Mouse (Mus musculus) adrenal gland, postnatal 10 days (tissue): Measurements from ENCODE around the gene Pitx1. TPM values are rescaled to one million over a fixed set of nuclear protein-coding genes. Genes with fewer than 3 reads are reported as not detected.

Source experiments
- DNase-seq: peaks from one replicate; pipeline ENCODE4 v3.0.0; 2021; ENCODE audit warnings: mixed read lengths
- total RNA-seq, 2 experiments: library from RNA; stranded (reverse); gene quantifications; 2 replicates each; pipeline ENCODE4 v1.2.3; 2021

Gene Pitx1
- total RNA-seq, 2 experiments from 2014 or later = not detected

DNA sequence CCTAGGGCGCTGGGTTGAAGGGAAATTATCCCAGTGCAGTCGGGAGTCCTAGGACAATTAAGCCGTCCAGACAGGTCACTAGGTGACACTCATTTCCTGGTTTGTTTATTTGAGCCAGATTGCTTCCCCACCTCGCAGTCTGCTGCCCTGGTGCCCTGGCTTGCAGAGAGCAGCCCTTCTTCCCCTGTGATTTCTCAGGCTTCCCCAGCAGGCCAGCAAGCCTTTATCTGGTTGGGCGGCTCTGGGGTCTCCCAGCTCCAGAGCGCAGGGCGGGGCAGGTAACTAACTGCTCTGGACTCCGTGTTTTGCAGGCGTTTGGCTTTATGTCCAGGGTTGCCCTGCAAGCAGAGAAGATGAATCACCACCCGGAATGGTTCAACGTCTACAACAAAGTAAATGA, 60.9 kb downstream of the Pitx1 start:
- no peak for DNase-seq

Other genes with a start within 250 kb of the Pitx1 start
- 10 to 100 TPM; 11.7 to 14.9 TPM for gene B4galt7, start 236.3 kb downstream of the Pitx1 start, total RNA-seq
- gene Caml, start 213.2 kb downstream of the Pitx1 start, total RNA-seq = 10 to 100 TPM; 27.4 to 28.4 TPM
- gene Ddx46, start 201.2 kb downstream of the Pitx1 start, total RNA-seq = 10 to 100 TPM; 30.6 to 36.4 TPM
- gene B230219D22Rik, start 143.1 kb downstream of the Pitx1 start, total RNA-seq = 10 to 100 TPM; 52.5 to 53.8 TPM
- gene Txndc15, start 121.5 kb downstream of the Pitx1 start, total RNA-seq = 10 to 100 TPM; 53.2 to 55.6 TPM
- gene Pcbd2, start 108.8 kb downstream of the Pitx1 start, total RNA-seq = 10 to 100 TPM; 73.5 to 74.7 TPM
- gene Catsper3, start 51.6 kb downstream of the Pitx1 start, total RNA-seq = under 1 TPM in 1 of 2 experiments, not detected in 1; 0.21 TPM